Mouse (Mus musculus): ENCODE results near the gene Tas1r2.

- TF ChIP-seq CTCF (IDR thresholded peaks at IDR 0.05; ENCODE audit: borderline replicate concordance, insufficient read depth, low read length) (no peak), POLR2A (IDR thresholded peaks at IDR 0.05; ENCODE audit: low read depth, low read length) (no peak)
Measured at GRCm38 (mm10) chr4:139653238-139653637, at the start of gene Tas1r2.
